Mouse (Mus musculus): ENCODE data around the gene Tmbim1. TPM values are rescaled to one million over a fixed set of nuclear protein-coding genes. Genes with fewer than 3 reads are reported as not detected.
"Not testable (repeated sequence)": the region's sequence is repeated elsewhere in the genome, so short reads cannot be mapped to it uniquely, and the experiment has no call there.

Gene Tmbim1
- polyA plus RNA-seq, 1 experiment from 2014 or later, result 8.0 TPM

DNA sequence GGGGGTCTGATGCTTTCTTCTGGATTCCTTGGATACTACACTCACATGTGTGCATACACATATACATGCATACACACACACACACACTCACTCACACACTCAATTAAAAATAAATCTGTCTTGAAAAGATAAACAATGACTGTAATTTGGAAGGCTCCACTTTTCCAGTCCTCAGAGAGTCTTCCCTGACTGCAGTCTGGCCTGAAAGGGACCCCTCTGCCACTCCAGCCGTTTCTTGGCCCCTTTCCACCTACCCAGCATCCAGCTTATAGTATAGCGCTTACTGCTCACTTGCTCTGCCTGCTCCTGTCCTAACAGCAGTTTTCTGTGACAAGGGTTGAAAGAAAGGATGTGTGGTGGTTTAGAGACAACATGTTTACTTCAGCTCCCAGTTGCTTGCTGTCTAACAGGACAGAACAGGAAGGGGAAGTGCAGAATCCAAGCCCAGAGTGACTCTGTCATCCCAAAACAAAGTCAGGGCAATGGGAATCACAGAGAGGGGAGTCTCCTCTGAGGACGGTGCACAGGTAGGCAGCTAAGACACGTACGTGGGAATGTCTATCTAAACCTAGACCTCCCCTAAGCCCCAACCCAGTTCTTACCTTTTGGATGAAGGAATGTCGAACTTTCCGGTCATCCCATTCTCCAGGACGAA lies 12.0 kb downstream of the Tmbim1 start:
- Histone ChIP-seq H3K27ac (no peak overlapping the region), H3K4me1 (replicated peaks; ENCODE audit: control insufficient read depth, insufficient read depth, low read length) (peaks cover 13% of the 10 kb centered on the region; the same call in 1 of the 2 replicates), H3K4me3 (replicated peaks; ENCODE audit: low read length) (no peak overlapping the region), H3K4me2 (replicated peaks) (no peak overlapping the region), H3K9ac (no peak overlapping the region), H3K36me3 (replicated peaks; ENCODE audit: control insufficient read depth, insufficient read depth) (peaks cover 33% of the 10 kb centered on the region), H3K9me3 (ENCODE audit: control insufficient read depth, low read length) (no peaks in the 10 kb centered on the region), H3K27me3 (ENCODE audit: control insufficient read depth, insufficient read depth, low read length) (no peaks in the 10 kb centered on the region)
- 84% methylated on average over 8 of the region's 8 CpGs for WGBS
- DNase-seq (ENCODE audit: low spot score) (no peak), ATAC-seq (ENCODE audit: low FRiP score) (no peak)

DNA sequence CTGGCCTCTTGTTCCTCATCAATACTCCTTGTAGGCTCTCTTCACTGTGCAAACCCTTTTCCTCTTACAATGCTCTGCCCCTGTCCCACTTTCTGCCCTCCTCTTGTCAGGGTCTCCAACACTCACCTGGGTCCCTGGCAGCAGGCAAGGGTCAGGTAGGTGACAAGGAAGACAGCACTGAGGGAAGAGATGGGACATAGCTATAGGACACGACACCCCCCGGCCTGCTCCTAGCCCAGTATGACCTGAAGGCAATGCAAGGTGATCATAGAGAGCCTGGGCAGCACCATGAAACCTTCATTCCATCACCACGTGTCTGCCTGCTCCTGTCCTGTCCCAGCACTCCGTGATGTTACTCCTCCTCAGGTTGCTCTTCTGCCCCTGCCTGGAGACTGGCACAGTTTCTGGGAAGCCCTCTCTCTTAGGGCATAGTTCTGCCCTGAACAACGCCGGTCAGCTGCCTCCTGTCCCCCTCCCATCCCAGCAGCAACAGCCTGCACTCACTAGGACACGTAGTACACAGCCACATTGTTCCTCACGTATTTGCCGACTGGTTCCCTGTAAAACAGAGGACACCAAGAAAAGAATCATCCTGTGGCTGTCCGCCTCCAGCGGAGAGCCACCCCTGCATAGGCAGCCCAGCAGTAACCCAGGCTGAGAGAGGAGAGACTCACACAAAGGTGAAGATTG lies 12.9 kb downstream of the Tmbim1 start:
- H3K4me1 ChIP-seq (replicated peaks; ENCODE audit: control insufficient read depth, insufficient read depth, low read length), result peaks cover 13% of the 10 kb centered on the region; the same call in 1 of the 2 replicates
- no peak overlapping the region for H3K9ac ChIP-seq
- no peak for DNase-seq (ENCODE audit: low spot score)
- H3K4me3 ChIP-seq (replicated peaks; ENCODE audit: low read length), result no peak overlapping the region
- H3K36me3 ChIP-seq (replicated peaks; ENCODE audit: control insufficient read depth, insufficient read depth), result peaks cover 33% of the 10 kb centered on the region
- no peak for ATAC-seq (ENCODE audit: low FRiP score)
- WGBS, result 87% methylated on average over 11 of the region's 11 CpGs
- H3K9me3 ChIP-seq (ENCODE audit: control insufficient read depth, low read length), result no peaks in the 10 kb centered on the region
- H3K27me3 ChIP-seq (ENCODE audit: control insufficient read depth, insufficient read depth, low read length), result no peaks in the 10 kb centered on the region
- H3K27ac ChIP-seq, result no peak overlapping the region
- no peak overlapping the region for H3K4me2 ChIP-seq (replicated peaks)

GRCm38 (mm10) chr1:74290141-74290540 lies 15.3 kb downstream of the Tmbim1 start:
- ATAC-seq (ENCODE audit: low FRiP score) (no peak), DNase-seq (ENCODE audit: low spot score) (no peak)
- H3K9me3 ChIP-seq (ENCODE audit: control insufficient read depth, low read length), result no peaks in the 10 kb centered on the region
- no peak overlapping the region for H3K4me3 ChIP-seq (replicated peaks; ENCODE audit: low read length)
- H3K27me3 ChIP-seq (ENCODE audit: control insufficient read depth, insufficient read depth, low read length), result no peaks in the 10 kb centered on the region
- H3K27ac ChIP-seq, result no peak overlapping the region
- H3K9ac ChIP-seq, result no peak overlapping the region
- H3K4me1 ChIP-seq (replicated peaks; ENCODE audit: control insufficient read depth, insufficient read depth, low read length), result peaks cover 3% of the 10 kb centered on the region; the same call in 1 of the 2 replicates
- no peak overlapping the region for H3K4me2 ChIP-seq (replicated peaks)
- H3K36me3 ChIP-seq (replicated peaks; ENCODE audit: control insufficient read depth, insufficient read depth), result peaks cover 33% of the 10 kb centered on the region
- 91% methylated on average over 5 of the region's 5 CpGs for WGBS

GRCm38 (mm10) chr1:74289740-74290139 lies 15.7 kb downstream of the Tmbim1 start:
- H3K27me3 ChIP-seq (ENCODE audit: control insufficient read depth, insufficient read depth, low read length), result no peaks in the 10 kb centered on the region
- H3K4me1 ChIP-seq (replicated peaks; ENCODE audit: control insufficient read depth, insufficient read depth, low read length), result no peaks in the 10 kb centered on the region; the same call in 1 of the 2 replicates
- no peak overlapping the region for H3K4me2 ChIP-seq (replicated peaks)
- no peak overlapping the region for H3K27ac ChIP-seq
- H3K4me3 ChIP-seq (replicated peaks; ENCODE audit: low read length), result no peak overlapping the region
- H3K9ac ChIP-seq, result no peak overlapping the region
- WGBS, result 84% methylated on average over 2 of the region's 2 CpGs
- no peak for DNase-seq (ENCODE audit: low spot score)
- ATAC-seq (ENCODE audit: low FRiP score), result no peak
- no peaks in the 10 kb centered on the region for H3K9me3 ChIP-seq (ENCODE audit: control insufficient read depth, low read length)
- peaks cover 33% of the 10 kb centered on the region for H3K36me3 ChIP-seq (replicated peaks; ENCODE audit: control insufficient read depth, insufficient read depth)

DNA sequence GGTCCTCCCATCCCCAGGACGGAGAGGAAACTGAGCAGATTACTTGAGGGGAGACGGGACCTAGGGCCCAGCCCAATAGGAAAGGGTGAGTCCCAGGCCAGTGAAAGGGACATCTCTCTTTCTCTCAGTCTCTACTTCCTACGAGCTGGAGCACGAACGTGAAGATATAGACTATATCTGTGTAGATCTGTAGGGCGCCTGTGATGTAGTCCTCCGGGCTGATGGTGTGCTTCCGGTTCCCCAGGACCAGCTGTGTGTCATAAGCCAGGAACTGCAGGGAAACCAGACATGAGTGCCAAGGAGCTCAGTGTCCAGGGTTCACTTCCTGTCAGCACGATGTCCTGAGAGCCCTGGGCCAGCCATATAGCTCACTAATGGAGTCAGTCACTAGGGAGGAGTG lies 16.2 kb downstream of the Tmbim1 start:
- Histone ChIP-seq H3K27ac (no peak overlapping the region), H3K4me3 (replicated peaks; ENCODE audit: low read length) (no peak overlapping the region), H3K9me3 (ENCODE audit: control insufficient read depth, low read length) (no peaks in the 10 kb centered on the region), H3K36me3 (replicated peaks; ENCODE audit: control insufficient read depth, insufficient read depth) (peaks cover 33% of the 10 kb centered on the region), H3K9ac (no peak overlapping the region), H3K4me2 (replicated peaks) (no peak overlapping the region), H3K27me3 (ENCODE audit: control insufficient read depth, insufficient read depth, low read length) (no peaks in the 10 kb centered on the region), H3K4me1 (replicated peaks; ENCODE audit: control insufficient read depth, insufficient read depth, low read length) (no peaks in the 10 kb centered on the region; the same call in 1 of the 2 replicates)
- no peak for DNase-seq (ENCODE audit: low spot score)
- 90% methylated on average over 9 of the region's 9 CpGs for WGBS
- ATAC-seq (ENCODE audit: low FRiP score), result no peak

DNA sequence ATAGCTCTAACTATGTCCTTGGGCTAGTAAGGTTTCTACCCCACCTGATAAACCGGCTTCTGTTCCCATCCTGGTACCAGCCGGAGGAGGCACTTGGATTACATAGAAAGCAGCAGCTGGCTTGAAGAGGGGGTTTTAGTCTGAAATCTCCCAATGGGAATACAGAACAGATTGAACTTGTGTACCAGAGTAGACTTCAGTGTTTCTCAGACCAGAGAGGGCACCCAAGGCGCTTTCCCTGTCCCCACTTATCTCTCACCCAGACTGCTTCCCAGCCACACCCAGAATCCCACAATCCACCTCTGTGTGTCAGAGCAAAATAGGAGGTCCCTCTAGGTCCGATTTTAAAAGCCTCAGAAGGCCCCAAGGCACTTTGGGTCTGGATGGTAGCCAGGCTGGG lies 17.1 kb downstream of the Tmbim1 start:
- no peak overlapping the region for H3K4me2 ChIP-seq (replicated peaks)
- H3K27me3 ChIP-seq (ENCODE audit: control insufficient read depth, insufficient read depth, low read length), result no peaks in the 10 kb centered on the region
- H3K9me3 ChIP-seq (ENCODE audit: control insufficient read depth, low read length), result no peaks in the 10 kb centered on the region
- WGBS, result 82% methylated on average over 4 of the region's 4 CpGs
- H3K36me3 ChIP-seq (replicated peaks; ENCODE audit: control insufficient read depth, insufficient read depth), result peaks cover 30% of the 10 kb centered on the region
- peaks cover 6% of the 10 kb centered on the region; the same call in 1 of the 2 replicates for H3K4me1 ChIP-seq (replicated peaks; ENCODE audit: control insufficient read depth, insufficient read depth, low read length)
- H3K9ac ChIP-seq, result no peak overlapping the region
- H3K27ac ChIP-seq, result no peak overlapping the region
- DNase-seq (ENCODE audit: low spot score) (no peak), ATAC-seq (ENCODE audit: low FRiP score) (no peak)
- H3K4me3 ChIP-seq (replicated peaks; ENCODE audit: low read length), result no peak overlapping the region

DNA sequence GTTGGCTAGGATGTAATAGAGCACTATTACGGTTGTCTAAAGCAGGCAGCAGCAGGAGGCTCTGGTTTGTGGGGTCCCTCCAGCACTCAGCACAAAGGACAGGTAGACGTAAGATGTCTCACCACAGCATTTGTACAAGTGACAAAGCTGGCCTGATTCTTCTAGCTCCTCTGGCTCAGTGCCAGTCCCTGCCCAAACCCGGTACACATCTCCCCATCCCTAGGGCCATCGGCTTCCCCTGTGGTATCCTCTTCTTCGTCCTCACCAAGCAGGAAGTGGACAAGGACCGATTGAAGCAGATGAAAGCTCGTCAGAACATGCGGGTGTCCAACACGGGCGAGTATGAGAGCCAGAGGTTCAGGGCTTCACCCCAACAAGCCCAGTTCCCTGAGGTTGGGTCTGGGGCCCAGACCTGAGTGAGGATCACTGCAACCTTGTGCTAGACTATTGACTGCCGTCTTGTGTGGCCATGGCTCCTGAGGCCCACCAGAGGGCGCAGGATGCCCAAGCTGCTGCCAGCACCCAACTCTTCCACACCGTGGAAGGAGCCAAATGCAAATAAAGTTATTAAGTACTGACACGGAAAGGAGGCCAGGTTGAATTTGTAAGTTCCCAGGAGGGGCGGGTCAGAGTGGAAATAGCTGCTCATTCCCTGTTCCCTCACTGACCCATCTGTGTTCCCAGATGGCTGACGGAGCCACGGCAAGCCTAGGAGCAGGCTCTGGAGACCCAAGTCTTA lies 18.4 kb downstream of the Tmbim1 start:
- 58% methylated on average over 15 of the region's 17 CpGs for WGBS
- H3K27me3 ChIP-seq (ENCODE audit: control insufficient read depth, insufficient read depth, low read length), result not testable (repeated sequence)

DNA sequence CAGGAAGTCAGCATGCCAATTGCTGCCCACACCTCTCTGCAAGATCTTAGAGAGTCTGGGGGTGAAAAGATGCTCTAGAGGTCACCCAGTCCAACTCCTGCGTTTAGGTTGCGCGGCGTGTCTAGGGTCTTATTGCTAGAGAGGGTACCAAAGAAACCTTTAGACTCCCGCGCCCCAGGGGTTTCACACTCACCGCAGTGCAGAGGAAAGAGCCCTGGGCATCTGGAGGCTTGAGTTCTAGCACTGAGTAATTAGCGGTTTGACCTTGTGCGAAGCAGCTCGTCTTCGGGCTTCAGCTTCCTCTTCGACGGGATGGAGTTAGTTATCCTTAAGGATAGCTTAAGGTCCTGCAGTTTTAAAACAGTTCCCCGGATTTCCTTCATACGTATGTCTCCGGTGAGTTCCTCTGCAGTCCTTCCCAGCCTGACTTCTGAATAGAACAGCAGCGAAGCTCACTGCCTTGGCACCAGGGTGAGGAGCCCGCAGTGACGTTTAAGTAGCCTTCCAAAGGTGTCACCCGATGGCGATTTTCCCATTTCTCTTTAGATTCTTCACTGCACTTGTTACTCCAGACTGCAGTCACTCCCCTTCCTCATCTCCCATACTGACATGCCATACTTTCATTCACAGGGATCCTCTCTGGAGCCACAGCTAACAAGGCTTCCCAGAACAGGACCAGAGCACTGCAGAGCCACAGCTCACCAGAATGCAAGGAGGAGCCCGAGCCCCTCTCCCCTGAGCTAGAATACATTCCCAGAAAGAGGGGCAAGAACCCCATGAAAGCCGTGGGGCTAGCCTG lies 20.0 kb downstream of the Tmbim1 start:
- peak overlapping the region; percentile 67 for H3K9ac ChIP-seq
- peak; percentile 25 for DNase-seq (ENCODE audit: low spot score)

More for the DNA sequence above, 18.4 kb downstream of the Tmbim1 start:
- not testable (repeated sequence) for H3K27ac ChIP-seq; ATAC-seq (ENCODE audit: low FRiP score); H3K4me2 ChIP-seq (replicated peaks); H3K9me3 ChIP-seq (ENCODE audit: control insufficient read depth, low read length); DNase-seq (ENCODE audit: low spot score); H3K9ac ChIP-seq; H3K4me3 ChIP-seq (replicated peaks; ENCODE audit: low read length)
- Histone ChIP-seq H3K36me3 (replicated peaks; ENCODE audit: control insufficient read depth, insufficient read depth) (peaks cover 32% of the 10 kb centered on the region), H3K4me1 (replicated peaks; ENCODE audit: control insufficient read depth, insufficient read depth, low read length) (peaks cover 12% of the 10 kb centered on the region; the same call in 1 of the 2 replicates)

More for the DNA sequence above, 20.0 kb downstream of the Tmbim1 start:
- Histone ChIP-seq H3K36me3 (replicated peaks; ENCODE audit: control insufficient read depth, insufficient read depth) (peaks cover 35% of the 10 kb centered on the region), H3K4me3 (replicated peaks; ENCODE audit: low read length) (peak overlapping the region; percentile 89), H3K27ac (0 out of 2 replicates have a peak overlapping the region, but pooled peaks have one; percentile 9), H3K9me3 (ENCODE audit: control insufficient read depth, low read length) (no peaks in the 10 kb centered on the region), H3K4me1 (replicated peaks; ENCODE audit: control insufficient read depth, insufficient read depth, low read length) (peaks cover 12% of the 10 kb centered on the region; the same call in 1 of the 2 replicates), H3K27me3 (ENCODE audit: control insufficient read depth, insufficient read depth, low read length) (no peaks in the 10 kb centered on the region), H3K4me2 (replicated peaks) (peak overlapping the region; percentile 75)
- 6% methylated on average over 23 of the region's 23 CpGs for WGBS
- ATAC-seq (ENCODE audit: low FRiP score), result no peak; the same call in 1 of the 2 replicates

Data from hindbrain, embryonic 14.5 days (tissue).